Mouse (Mus musculus) c-Kit-positive CD71-positive TER-119-positive erythroid progenitor cells, embryonic 14.5 days (primary cell): ENCODE results near the gene Prss41.

Source experiments
- DNase-seq: peaks from one replicate; pipeline ENCODE4 v3.0.0-alpha.2; 2013; ENCODE audit warnings: low spot score

The Prss41 gene

DNA sequence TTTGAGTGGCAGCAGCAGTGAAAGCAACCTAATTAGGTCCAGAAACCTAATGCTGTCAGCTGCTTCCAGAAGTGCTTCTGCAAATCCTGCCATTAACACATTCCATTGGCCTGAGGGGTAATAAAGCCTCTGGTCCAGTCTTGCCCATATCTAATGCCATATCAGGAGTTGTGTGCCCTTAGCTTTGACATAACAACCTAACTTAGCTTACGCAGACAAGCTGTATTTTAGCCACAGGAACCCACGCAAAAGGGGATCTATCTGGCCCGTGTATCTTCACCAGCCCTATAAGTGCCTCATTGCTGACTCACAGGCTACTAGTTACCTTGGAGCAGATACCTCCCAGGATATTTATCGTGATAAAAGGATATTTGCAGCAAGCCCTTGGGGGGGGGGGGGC, 18.4 kb downstream of the Prss41 start:
- no peak for DNase-seq

DNA sequence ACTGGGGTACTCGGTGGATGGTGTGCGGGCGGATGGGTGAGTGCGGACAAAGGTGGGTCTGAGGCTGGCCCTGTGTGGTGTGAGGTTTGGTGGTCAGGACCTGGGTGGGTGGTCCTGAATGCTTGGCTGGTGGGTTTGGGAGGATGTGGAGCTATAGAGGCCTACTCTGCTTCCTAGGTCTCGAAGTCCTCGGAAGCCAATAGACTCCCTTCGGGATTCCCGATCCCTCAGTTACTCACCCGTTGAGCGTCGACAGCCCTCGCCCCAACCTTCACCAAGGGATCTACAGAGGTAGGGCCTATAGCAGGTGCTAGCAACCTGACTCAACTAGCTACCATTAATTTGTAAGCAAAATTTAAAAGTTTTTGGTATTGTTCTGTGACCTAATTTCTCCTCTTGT, 20.4 kb downstream of the Prss41 start:
- DNase-seq, result no peak

- no peak for DNase-seq
These were observed 21.0 kb downstream of the Prss41 start for GRCm38 (mm10) chr17:23823018-23823417.

GRCm38 (mm10) chr17:23822094-23822493, 21.9 kb downstream of the Prss41 start:
- DNase-seq, result no peak

- DNase-seq, result no peak
These were observed 23.2 kb downstream of the Prss41 start for GRCm38 (mm10) chr17:23820731-23821130.

- no peak for DNase-seq
These were observed 24.7 kb downstream of the Prss41 start for GRCm38 (mm10) chr17:23819235-23819634.

GRCm38 (mm10) chr17:23818579-23818978, 25.4 kb downstream of the Prss41 start:
- no peak for DNase-seq

- DNase-seq, result no peak
These were observed 28.3 kb downstream of the Prss41 start for GRCm38 (mm10) chr17:23815641-23816040.

GRCm38 (mm10) chr17:23807918-23808317, 36.1 kb downstream of the Prss41 start:
- DNase-seq, result no peak

GRCm38 (mm10) chr17:23806867-23807266, 37.1 kb downstream of the Prss41 start:
- DNase-seq, result no peak

DNA sequence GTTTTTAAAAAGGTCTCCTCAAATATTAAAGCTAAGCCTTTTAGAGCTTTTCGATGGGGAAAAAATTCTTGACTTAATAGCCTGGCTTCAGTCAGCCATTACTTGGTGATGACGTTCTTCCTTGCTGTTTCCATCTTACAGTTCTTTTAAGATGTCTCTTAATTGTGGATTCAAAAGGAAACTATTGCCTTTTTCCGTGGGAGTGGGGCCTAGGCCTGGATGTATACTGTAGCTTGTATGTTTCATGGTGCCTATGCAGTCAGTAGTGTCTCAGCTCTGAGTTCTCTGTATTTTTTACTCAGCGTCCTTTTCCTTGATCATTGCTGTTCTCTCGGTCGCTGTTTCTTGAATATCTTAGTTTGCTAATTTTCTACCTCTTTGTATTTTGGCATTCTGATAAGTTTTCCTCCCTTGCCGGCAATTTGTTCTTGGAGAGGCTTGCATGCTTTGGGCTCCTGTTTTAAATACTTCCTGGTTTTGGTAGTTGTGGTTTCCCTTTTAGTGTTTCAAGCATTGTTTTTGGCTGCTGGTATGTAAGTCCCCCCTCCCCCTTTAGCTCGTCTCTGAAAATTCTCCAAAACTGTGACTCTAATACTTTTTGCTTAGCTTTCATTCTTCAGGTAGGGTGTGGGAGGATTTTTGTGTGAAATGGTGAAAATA, 39.4 kb downstream of the Prss41 start:
- DNase-seq, result no peak

GRCm38 (mm10) chr17:23803366-23804041, 40.5 kb downstream of the Prss41 start:
- peak; percentile 81 for DNase-seq

- peak; percentile 94 for DNase-seq
These were observed 41.1 kb downstream of the Prss41 start for GRCm38 (mm10) chr17:23802746-23803365.

DNA sequence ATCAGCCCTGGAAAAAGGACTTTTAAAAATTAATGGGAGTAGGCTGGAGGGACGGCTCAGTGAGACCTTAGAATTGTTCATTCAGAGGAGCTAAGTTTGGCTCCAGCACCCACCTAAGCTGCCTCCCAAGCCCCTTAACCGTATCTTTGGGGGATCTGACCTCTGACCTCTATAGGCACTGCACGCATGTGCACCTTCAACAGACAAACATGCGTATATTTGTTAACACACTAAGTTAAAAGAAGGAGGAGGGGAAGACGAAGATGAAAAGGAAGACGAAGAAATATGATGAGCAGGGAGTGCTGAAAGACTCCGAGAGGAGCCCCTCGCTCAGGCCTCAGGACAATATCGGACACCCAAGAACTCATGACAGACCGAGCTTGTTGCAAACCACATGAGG, 42.3 kb downstream of the Prss41 start:
- no peak for DNase-seq

GRCm38 (mm10) chr17:23797316-23797715, 46.7 kb downstream of the Prss41 start:
- DNase-seq, result no peak

- no peak for DNase-seq
These were observed 48.6 kb downstream of the Prss41 start for GRCm38 (mm10) chr17:23795323-23795722.

GRCm38 (mm10) chr17:23791079-23791357, 53.0 kb downstream of the Prss41 start:
- DNase-seq, result no peak

DNA sequence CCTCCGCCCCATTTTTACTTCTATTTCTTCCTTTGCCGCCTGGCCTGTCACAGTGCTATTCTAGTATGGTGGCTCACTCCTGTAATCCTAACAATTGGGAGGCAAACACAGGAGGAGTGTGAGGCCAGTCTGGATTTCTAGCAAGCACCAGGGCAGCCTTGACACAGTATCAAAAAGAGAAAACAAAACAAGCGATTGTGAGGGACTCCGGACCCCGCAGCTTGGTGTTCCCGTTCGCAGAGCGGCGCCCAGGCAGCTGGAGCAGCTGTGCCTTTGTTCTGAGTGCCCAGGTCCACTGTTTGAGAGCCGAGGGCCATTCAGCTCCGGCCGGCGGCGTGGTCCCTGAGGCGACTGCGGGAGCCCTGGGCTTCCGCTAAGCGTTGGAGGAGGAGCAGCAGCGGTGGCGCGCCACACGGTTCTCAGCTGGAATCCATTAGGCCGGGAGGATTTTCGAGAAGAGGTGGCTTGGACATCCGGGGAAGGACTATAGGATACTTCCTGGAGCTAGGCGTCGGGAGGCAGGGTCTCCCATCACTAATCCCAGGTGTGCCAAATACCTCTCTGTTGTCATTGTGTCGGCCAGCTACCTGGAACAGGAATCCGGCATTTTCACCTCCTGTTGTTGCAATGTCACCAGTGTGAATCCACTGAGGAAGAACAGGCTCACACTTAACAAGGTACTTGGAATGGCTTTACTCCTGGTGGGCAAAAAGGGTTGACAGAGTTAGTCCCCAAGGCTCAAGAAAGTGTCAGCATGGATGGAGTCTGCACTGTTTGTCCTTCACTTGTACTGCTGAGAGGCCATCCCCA, 53.5 kb downstream of the Prss41 start, which contains the start of gene Srrm2:
Gene Srrm2, plus strand, starts transcription at position 264 of the 810 bp plus-strand sequence.
- DNase-seq, result no peak

DNA sequence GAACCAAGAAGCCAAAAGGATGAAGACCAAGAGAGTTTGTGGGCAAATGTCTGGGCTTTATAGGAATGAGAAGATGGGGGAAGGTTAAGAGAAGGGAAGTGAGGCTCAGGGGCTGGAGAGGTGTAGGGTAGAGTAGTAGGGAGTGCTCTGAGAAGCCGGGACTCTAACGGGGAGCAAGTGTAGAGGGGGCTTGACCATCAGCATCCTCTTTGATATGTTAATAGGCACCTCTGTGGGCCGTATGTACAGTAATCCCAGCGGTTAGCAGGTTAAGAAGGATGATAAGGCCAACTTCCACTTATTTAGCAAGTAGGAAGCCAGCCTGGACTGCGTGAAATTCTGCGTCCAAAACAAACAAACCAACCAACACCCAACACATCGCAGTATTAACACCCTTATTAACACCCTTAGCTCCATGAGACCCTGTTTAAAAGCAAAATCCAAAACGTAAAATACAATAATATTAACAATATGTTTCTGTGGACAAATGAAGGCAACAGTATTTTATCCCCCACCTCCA, 54.2 kb downstream of the Prss41 start:
- DNase-seq, result no peak

- no peak for DNase-seq
These were observed 55.0 kb downstream of the Prss41 start for GRCm38 (mm10) chr17:23788973-23789372.
